Mouse (Mus musculus) midbrain, embryonic 11.5 days (tissue): ENCODE measurements around the gene Atl1. TPM values are rescaled to one million over a fixed set of nuclear protein-coding genes. Genes with fewer than 3 reads are reported as not detected.

ENCODE experiments used
- ATAC-seq: fragments of 200-750 bp; cut with Nextera tagmentation; 2 replicates; pipeline ENCODE4 v1.8.0; 2017; ENCODE audit warnings: moderate TSS enrichment, moderate library complexity; ENCODE audit not compliant: low FRiP score
- DNase-seq: peaks from one replicate; pipeline ENCODE4 v3.0.0; 2015; ENCODE audit warnings: low spot score; ENCODE audit errors: missing footprints
- H3K27ac ChIP-seq: fragments of 300-500 bp; sonication (generic); 2 replicates; pipeline ENCODE4 v1.5.1; 2014; ENCODE audit warnings: low read depth, low read length
- H3K27me3 ChIP-seq: fragments of 300-500 bp; sonication (generic); 2 replicates; pipeline ENCODE4 v1.6.1; 2014; ENCODE audit warnings: mild to moderate bottlenecking, low read length, moderate library complexity, mixed read lengths; ENCODE audit not compliant: control insufficient read depth, insufficient read depth
- H3K36me3 ChIP-seq: fragments of 300-500 bp; sonication (generic); 2 replicates; pipeline ENCODE4 v1.6.1; 2014; ENCODE audit warnings: mild to moderate bottlenecking, low read length, moderate library complexity, mixed read lengths; ENCODE audit not compliant: control insufficient read depth, insufficient read depth
- H3K4me1 ChIP-seq: fragments of 300-500 bp; sonication (generic); 2 replicates; pipeline ENCODE4 v1.6.1; 2014; ENCODE audit warnings: low read length; ENCODE audit not compliant: control insufficient read depth, insufficient read depth
- H3K4me2 ChIP-seq: fragments of 300-500 bp; sonication (generic); 2 replicates; pipeline ENCODE4 v1.6.1; 2014; ENCODE audit warnings: mild to moderate bottlenecking, moderate library complexity
- H3K4me3 ChIP-seq: fragments of 300-500 bp; sonication (generic); 2 replicates; pipeline ENCODE4 v1.5.1; 2014; ENCODE audit warnings: low read depth, low read length
- H3K9ac ChIP-seq: fragments of 300-500 bp; sonication (generic); 2 replicates; pipeline ENCODE4 v1.6.1; 2014; ENCODE audit warnings: low read length
- H3K9me3 ChIP-seq: fragments of 300-500 bp; sonication (generic); 2 replicates; pipeline ENCODE4 v1.6.1; 2016; ENCODE audit warnings: low read length; ENCODE audit not compliant: control insufficient read depth
- WGBS: fragments of 180-500 bp; shearing (Covaris S2); extraction: QIAGEN DNeasy Blood & Tissue Kit; methylation state at CpG from one replicate; pipeline ENCODE4 v1.1.7; 2014; 5-methylcytosine and 5-hydroxymethylcytosine counted together
- polyA plus RNA-seq: library from polyadenylated mRNA; unstranded; fragments of >200 nt; fragmentation: Nextera tagmentation; extraction: Ambion mirVana; gene quantifications from 2 replicates; pipeline ENCODE4 v1.2.1, GENCODE M21; 2014

Atl1 gene
- polyA plus RNA-seq, 1 experiment from 2014 or later: 57.4 TPM

GRCm38 (mm10) chr12:69879172-69879665, 13.2 kb upstream of the Atl1 start:
- no peak overlapping the region for H3K4me2 ChIP-seq
- WGBS: 6% methylated on average over 4 of the region's 4 CpGs
- no peaks in the 10 kb centered on the region for H3K36me3 ChIP-seq
- no peak overlapping the region for H3K4me3 ChIP-seq
- ATAC-seq (peak; percentile 84), DNase-seq (peak; percentile 87)
- H3K9me3 ChIP-seq: no peaks in the 10 kb centered on the region
- peaks cover 9% of the 10 kb centered on the region for H3K4me1 ChIP-seq
- H3K27ac ChIP-seq: no peak overlapping the region
- H3K27me3 ChIP-seq: no peaks in the 10 kb centered on the region
- no peak overlapping the region for H3K9ac ChIP-seq

GRCm38 (mm10) chr12:69879739-69880138, 12.7 kb upstream of the Atl1 start:
- Histone ChIP-seq H3K36me3 (no peaks in the 10 kb centered on the region), H3K9me3 (no peaks in the 10 kb centered on the region), H3K27me3 (no peaks in the 10 kb centered on the region), H3K4me1 (peaks cover 9% of the 10 kb centered on the region), H3K4me3 (no peak overlapping the region), H3K4me2 (no peak overlapping the region), H3K27ac (no peak overlapping the region), H3K9ac (no peak overlapping the region)
- DNase-seq: no peak
- WGBS: 14% methylated on average over 6 of the region's 6 CpGs
- no peak for ATAC-seq

GRCm38 (mm10) chr12:69881198-69881905, 11.1 kb upstream of the Atl1 start:
- 23% methylated on average over 10 of the region's 10 CpGs for whole genome bisulfite sequencing
- H3K9me3 ChIP-seq: no peaks in the 10 kb centered on the region

GRCm38 (mm10) chr12:69884053-69884452, 8.4 kb upstream of the Atl1 start:
- Histone ChIP-seq H3K9me3 (no peaks in the 10 kb centered on the region), H3K36me3 (peaks cover 2% of the 10 kb centered on the region; the same call in 1 of the 2 replicates), H3K27me3 (no peaks in the 10 kb centered on the region), H3K9ac (no peak overlapping the region), H3K4me2 (no peak overlapping the region), H3K4me1 (peaks cover 10% of the 10 kb centered on the region), H3K27ac (no peak overlapping the region), H3K4me3 (no peak overlapping the region)
- DNase-seq (no peak), ATAC-seq (no peak)
- 96% methylated on average over 5 of the region's 5 CpGs for WGBS

More at GRCm38 (mm10) chr12:69881198-69881905, 11.1 kb upstream of the Atl1 start:
- no peak for DNase-seq
- H3K9ac ChIP-seq: no peak overlapping the region
- no peaks in the 10 kb centered on the region for H3K36me3 ChIP-seq
- H3K27me3 ChIP-seq: no peaks in the 10 kb centered on the region
- H3K4me3 ChIP-seq: no peak overlapping the region
- ATAC-seq: peak; percentile 38; the same call in 1 of the 2 replicates
- no peak overlapping the region for H3K27ac ChIP-seq
- H3K4me1 ChIP-seq: peaks cover 9% of the 10 kb centered on the region
- H3K4me2 ChIP-seq: no peak overlapping the region

GRCm38 (mm10) chr12:69885170-69885923, 7.1 kb upstream of the Atl1 start:
- DNase-seq: peak; percentile 65
- no peak overlapping the region for H3K9ac ChIP-seq
- H3K4me2 ChIP-seq: no peak overlapping the region
- H3K27ac ChIP-seq: no peak overlapping the region
- no peaks in the 10 kb centered on the region for H3K27me3 ChIP-seq
- H3K36me3 ChIP-seq: peaks cover 2% of the 10 kb centered on the region; the same call in 1 of the 2 replicates
- no peaks in the 10 kb centered on the region for H3K9me3 ChIP-seq
- H3K4me1 ChIP-seq: peaks cover 8% of the 10 kb centered on the region
- 94% methylated on average over 5 of the region's 5 CpGs for WGBS
- no peak for ATAC-seq
- no peak overlapping the region for H3K4me3 ChIP-seq

- Histone ChIP-seq H3K9ac (no peak overlapping the region), H3K4me2 (no peak overlapping the region), H3K9me3 (no peaks in the 10 kb centered on the region), H3K27ac (no peak overlapping the region), H3K4me1 (peaks cover 20% of the 10 kb centered on the region), H3K27me3 (no peaks in the 10 kb centered on the region), H3K4me3 (no peak overlapping the region), H3K36me3 (peaks cover 2% of the 10 kb centered on the region; the same call in 1 of the 2 replicates)
- ATAC-seq (no peak), DNase-seq (no peak)
- WGBS: 88% methylated on average over 6 of the region's 6 CpGs
Measured at GRCm38 (mm10) chr12:69887776-69888175, 4.6 kb upstream of the Atl1 start.

- no peaks in the 10 kb centered on the region for H3K27me3 ChIP-seq
- DNase-seq: no peak
- no peak for ATAC-seq
- no peak overlapping the region for H3K4me3 ChIP-seq
- H3K9me3 ChIP-seq: no peaks in the 10 kb centered on the region
- peaks cover 20% of the 10 kb centered on the region for H3K4me1 ChIP-seq
- H3K36me3 ChIP-seq: peaks cover 2% of the 10 kb centered on the region; the same call in 1 of the 2 replicates
- H3K4me2 ChIP-seq: no peak overlapping the region
- H3K9ac ChIP-seq: no peak overlapping the region
- whole genome bisulfite sequencing: 82% methylated on average over 1 of the region's 1 CpGs
- H3K27ac ChIP-seq: no peak overlapping the region
Measured at GRCm38 (mm10) chr12:69888345-69888744, 4.1 kb upstream of the Atl1 start.

GRCm38 (mm10) chr12:69890051-69890450, 2.4 kb upstream of the Atl1 start:
- 36% methylated on average over 6 of the region's 6 CpGs for WGBS
- no peaks in the 10 kb centered on the region for H3K9me3 ChIP-seq
- ATAC-seq (no peak), DNase-seq (no peak)
- H3K27me3 ChIP-seq: no peaks in the 10 kb centered on the region
- peak overlapping the region; percentile 12; the same call in 1 of the 2 replicates for H3K9ac ChIP-seq
- H3K4me2 ChIP-seq: peak overlapping the region; percentile 23
- H3K36me3 ChIP-seq: peaks cover 2% of the 10 kb centered on the region; the same call in 1 of the 2 replicates
- peaks cover 20% of the 10 kb centered on the region for H3K4me1 ChIP-seq
- H3K27ac ChIP-seq: no peak overlapping the region
- H3K4me3 ChIP-seq: no peak overlapping the region

GRCm38 (mm10) chr12:69890476-69890875, 1.9 kb upstream of the Atl1 start:
- no peaks in the 10 kb centered on the region for H3K27me3 ChIP-seq
- no peak for DNase-seq
- no peak overlapping the region for H3K4me3 ChIP-seq
- no peak for ATAC-seq
- H3K36me3 ChIP-seq: peaks cover 2% of the 10 kb centered on the region; the same call in 1 of the 2 replicates
- 32% methylated on average over 5 of the region's 5 CpGs for WGBS
- no peaks in the 10 kb centered on the region for H3K9me3 ChIP-seq
- H3K9ac ChIP-seq: peak overlapping the region; percentile 12; the same call in 1 of the 2 replicates
- H3K4me2 ChIP-seq: peak overlapping the region; percentile 23
- peaks cover 20% of the 10 kb centered on the region for H3K4me1 ChIP-seq
- no peak overlapping the region for H3K27ac ChIP-seq
